Mouse (Mus musculus) Muller cell, postnatal 12 days (primary cell): Measurements from ENCODE around the gene Ifit2.
"Not testable (repeated sequence)": the region's sequence is repeated elsewhere in the genome, so short reads cannot be mapped to it uniquely, and the experiment has no call there.

ENCODE experiments used
- DNase-seq: peaks from one replicate; pipeline ENCODE4 v3.0.0-alpha.2; 2015; ENCODE audit errors: inconsistent ontology term

Ifit2 gene

DNA sequence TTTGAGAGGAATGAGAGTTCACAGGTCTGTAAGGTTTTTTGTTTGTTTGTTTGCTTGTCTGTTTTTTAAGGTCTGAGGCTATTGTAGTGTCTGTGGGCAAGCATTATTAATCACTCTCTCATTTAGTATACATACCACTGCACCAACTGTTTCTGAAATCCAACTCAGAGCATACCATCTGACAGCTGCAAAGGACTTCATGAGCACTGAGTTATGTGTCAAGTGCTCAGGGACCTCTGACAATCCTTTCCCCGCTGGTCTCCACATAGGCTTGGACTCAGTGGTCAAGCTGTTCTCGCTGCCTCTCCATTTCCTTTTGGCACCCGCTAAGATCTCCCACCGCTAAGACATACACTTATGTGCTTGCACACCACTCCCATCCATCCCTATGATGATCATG is 4.3 kb upstream of the Ifit2 start:
- DNase-seq: no peak

DNA sequence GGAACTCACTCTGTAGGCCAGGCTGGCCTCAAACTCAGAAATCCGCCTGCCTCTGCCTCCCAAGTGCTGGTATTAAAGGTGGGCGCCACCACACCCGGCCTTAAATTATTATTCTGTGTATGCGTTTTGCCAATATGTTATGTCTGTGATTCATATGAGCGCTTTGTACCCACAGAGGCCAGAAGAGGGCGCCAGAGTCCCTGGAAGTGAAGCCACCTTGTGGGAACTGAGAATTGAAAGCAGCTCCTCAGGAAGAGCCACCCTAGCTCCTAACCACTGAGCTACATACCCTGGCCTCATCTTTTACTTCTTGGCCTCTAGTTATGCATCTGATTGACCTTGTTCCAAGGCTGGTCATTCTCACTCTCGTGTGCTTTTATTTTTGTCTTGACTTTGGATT is 2.5 kb upstream of the Ifit2 start:
- DNase-seq: peak; percentile 69

DNA sequence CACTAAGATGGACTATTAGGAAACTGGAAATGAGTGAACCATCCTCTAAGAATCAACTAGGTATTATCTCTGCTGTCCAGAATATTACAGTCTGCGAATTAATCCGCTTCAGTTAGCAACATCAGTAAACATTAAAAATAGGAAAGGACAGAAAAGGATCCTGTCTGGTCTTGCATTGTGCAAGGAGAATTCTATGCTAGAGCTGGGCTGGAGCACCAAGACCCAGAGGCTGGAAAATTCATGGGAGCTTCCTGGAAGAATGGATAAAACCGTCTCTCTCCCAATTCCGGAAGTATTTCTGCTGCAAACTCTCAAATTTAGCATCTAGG is 325 bp upstream of the Ifit2 start:
- no peak for DNase-seq

DNA sequence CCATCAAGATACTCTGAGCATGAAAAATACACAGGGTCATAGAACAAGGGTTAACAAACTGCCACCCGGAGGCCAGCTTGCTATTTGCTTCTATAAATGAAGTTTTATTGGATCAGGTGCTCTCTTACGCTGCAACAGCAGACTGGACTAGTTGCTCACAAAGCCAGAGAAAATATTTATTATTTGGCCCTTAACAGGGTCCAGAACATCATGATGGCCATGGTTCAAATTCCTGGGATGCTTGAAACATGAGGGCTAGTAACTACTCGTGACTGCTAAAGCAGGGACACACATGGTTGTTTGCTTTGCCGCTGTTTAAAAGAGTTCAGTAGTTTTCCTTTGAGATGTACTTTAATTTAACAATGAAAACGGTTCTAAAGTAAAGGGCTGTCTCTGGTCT is 1.5 kb downstream of the Ifit2 start:
- DNase-seq: peak; percentile 78

DNA sequence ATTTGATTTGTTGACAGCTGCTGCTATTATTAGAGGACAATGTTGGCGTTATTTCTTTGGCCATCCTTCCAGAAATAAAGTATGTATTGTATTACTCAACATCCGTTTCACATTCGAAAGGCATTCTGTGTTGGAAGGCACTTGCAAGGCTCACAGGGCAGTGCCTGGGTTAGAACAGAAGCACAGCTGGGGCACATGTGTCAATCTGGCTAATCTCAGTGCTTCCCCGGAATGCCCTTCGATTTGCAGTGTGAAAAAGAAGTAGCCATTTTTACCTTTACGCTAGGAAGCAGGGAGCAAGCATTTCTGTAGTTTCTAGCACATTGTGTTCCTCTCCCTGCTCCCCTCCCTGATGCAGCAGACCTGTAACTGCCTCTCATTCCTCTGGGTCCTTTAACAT is 2.5 kb downstream of the Ifit2 start:
- peak; percentile 69 for DNase-seq

DNA sequence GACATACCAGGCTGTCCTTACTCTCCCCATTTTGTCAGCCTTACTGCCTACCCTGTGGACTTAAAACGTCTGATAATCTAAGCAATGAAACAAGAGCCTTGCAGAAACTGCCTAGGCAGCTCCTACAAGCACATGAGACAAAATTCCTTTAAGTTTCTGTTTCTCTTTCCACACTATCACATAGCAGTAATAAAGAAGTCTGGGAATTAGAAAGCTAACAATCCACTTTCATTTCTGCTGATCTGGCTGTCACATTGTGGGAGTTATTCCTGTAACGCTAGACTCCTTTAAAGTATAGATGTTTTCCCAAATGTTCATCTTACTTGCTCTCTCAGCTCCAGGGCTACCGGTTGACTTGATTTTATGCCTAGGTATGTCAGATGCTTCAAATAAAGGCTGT is 3.0 kb downstream of the Ifit2 start:
- no peak for DNase-seq

DNA sequence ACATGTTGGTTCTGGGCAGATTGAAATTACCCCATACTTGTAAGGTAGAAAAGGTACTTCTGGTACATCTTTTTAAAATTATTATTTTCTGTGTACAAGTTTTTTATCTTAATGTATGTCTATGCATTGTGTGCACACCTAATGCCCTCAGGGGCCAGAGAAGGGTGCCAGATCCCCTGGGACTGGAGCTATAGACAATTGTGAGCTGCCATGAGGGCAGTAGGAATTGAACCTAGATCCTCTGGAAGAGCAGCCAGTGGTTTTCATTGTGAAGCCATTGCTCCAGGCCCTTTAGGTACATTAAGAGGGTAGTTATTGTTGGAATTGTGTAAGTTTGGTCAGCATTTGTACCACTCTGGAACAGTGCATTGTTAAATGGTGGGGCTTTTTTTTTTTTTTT is 3.6 kb downstream of the Ifit2 start:
- DNase-seq: no peak

DNA sequence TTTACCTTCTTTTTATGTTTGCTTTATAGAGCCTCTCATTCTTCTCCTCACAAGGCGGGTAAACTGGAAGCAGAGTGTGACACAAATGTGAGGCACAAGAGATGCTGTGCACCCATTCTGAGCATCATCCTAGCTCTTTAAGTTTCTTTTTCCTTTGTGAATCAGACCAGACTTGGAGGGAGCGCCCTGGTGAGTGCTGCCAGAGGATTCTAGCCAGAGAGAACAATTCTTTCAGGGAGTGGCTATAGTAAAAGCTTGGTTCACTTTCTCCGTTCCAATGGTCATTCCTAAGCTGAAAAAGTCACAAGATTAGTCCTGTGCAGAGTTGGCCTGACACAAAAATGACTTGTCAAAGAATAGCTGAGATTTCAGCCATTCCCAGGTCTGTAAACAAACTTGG is 6.1 kb downstream of the Ifit2 start:
- peak; percentile 36 for DNase-seq

DNA sequence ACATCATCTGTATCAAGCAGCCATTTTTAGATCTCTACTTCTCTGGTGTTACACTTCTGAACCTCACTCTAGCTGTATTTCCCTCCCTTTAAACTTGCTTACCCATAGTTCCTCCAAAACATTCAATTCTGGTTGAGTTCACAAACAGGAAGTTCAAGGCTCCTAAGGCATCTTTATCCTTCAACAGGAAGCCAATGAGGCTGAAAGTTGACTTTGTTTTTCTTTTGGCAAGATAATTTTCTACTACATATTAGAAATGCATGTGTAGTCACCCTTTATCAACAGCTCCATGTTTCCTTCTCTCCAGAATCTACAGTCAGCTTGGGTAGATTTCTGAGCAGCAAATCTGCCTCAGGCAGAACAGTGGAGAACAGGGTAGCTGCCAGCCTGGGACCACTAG is 12.1 kb downstream of the Ifit2 start:
- no peak for DNase-seq

DNA sequence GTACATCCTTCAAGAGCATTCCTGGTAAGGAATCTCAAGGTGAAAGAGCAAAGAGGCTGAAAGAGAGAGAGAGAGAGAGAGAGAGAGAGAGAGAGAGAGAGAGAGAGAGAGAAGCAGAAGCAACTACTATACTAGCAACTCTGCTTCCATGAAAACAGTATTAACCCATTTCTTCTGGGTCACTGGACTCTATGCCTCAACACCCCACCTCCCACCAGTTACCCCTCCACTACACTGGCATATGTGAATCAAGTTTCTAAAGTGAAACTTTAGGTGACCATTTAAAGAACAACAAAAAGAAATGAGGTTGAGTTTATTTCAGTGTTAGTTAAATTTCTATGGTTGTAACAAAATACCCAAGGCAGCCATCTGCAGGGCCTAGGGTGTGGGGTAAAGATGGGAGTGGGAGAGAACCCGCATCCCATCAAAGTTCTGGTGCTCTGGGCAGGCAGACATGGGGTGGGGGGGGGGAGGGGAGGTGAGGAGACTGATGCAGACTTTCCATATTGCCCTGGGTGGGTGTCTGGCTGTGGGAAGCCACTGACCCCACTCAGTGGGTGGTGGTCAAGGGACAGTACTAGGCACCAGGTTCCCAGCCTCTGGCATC is 15.8 kb downstream of the Ifit2 start:
- no peak for DNase-seq

DNA sequence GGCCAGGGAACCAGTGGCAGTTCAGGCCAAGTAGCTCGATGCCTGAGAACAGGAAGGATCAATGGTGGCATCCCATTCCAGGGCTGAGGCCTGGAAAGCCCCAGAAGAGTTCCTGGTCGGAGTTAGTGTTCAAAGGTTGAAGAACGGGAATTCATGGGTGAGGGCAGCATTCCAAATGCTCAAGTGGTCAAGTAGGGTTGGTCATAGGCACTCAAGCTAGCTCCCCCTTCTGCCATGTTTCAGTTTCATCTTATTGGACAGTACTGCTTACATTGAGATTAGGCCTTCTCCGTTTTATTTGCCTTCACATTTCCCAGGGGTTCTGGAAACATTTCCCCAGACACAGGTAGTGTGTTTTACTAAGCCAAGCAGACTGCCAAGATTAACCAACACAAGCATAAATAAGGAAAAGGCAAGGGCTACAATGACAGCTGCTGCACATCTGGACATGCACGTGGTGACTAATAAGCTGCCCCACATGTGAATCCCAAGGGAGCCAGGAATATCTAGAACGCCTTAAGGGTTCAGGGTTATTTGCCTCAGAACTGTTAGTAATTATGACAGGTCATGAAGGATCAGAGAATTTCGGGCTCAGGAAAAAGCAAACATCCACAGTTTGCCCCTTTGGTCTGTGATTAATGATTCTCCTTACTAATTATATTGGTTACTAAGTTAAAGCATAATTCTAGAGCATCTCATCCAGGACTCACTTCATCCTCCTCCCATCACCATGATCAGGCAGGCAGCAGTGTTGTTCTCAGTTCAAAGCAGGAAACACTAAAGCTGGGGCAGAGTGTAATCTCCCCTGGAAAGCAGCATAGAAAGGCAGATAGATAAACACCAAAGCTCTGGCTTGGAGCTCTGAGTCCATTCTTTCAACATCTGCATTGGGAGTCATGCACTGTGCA is 18.7 kb downstream of the Ifit2 start:
- no peak for DNase-seq

DNA sequence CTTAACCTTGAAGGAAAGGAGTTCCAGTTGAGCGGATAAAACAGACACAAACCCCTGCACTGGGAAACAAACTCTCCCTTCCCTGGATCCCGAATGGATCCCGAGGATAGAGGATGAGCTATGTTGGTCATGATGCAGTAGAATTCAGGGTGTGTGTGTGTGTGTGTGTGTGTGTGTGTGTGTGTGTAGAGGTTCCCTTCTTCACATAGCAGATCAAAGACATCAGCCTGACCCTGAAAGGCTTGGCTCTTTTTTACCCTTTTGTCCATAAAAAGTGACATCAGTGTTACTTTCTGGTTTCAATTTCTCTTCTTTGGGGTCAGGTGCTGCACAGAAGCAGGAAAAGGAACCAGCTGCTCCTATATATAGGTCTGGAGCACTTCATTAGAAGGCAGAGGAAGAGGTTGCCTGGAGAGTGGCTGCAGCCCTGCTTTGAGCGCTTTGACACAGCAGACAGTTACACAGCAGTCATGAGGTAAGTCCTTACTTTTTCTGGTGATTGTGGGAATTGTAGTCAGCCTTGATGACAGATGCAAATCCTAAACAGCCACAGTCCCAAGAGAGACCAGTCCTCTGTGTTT is 19.5 kb downstream of the Ifit2 start:
- DNase-seq: no peak

DNA sequence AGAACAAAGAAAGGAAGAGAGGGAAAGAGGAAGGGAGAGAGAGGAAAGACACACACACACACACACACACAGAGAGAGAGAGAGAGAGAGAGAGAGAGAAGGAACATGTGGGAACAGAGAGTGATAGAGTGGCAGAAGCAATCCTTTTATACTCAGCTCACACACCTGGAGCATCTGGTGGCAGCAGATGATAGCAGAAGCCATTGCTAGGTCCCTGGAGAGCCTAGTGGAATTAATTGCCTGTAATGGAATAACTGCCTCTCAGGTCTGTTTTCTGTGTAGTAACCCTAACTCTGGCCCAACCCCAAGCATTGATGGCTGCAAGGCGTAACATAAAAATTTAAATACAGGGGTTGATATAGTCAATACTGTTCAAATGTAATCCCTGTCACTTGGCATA is 20.6 kb downstream of the Ifit2 start:
- DNase-seq: no peak

DNA sequence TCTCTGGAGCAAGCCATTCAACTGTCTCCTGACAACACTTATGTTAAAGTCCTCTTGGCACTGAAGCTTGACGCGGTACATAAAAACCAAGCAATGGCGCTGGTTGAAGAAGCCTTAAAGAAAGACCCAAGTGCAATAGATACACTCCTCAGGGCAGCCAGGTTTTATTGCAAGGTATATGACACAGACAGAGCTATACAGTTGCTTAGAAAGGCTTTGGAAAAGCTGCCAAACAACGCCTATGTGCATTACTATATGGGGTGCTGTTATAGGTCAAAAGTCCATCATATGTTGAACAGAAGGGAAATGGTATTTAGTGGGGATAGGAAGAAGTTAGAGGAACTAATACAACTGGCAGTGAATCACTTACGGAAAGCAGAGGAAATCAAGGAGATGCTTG is 23.2 kb downstream of the Ifit2 start:
- DNase-seq: no peak

DNA sequence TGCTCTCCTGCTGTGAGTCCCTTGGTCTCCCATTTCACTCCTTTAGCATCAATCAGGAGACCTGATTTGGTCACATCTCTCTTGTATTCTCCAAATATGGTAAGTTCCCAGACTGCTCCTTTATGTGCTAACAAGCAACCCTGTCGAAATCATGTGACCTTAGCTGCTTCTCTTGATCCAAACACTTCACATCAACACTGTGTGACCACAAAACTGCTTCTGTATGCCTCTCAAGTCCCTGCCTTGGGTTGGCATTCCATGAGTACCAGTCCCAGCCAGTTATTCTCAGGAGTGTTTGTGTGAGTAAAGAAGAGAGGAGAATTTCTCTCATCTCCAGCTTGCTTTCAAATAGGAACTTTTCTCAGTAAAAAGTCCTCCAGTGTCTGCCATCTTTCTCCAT is 26.6 kb downstream of the Ifit2 start:
- peak; percentile 57 for DNase-seq

DNA sequence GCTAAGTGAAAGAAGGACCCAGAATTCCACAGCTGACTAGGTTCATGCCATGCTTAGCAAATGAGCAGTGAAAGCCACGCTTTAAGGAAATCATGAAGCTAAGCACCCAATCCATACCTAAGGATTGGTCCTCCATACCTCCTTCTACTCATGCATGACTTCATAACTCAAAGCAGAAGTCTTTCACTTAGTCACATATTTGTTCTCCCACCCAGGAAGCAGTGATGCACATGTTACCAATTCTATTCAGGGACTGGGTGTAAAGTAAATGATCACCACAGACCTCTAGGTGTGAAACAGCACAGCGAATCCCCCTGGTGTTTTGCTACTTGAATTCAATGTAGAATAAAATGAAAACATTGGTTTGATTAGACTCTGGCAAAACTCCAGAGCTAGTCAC is 32.2 kb downstream of the Ifit2 start:
- not testable (repeated sequence) for DNase-seq

DNA sequence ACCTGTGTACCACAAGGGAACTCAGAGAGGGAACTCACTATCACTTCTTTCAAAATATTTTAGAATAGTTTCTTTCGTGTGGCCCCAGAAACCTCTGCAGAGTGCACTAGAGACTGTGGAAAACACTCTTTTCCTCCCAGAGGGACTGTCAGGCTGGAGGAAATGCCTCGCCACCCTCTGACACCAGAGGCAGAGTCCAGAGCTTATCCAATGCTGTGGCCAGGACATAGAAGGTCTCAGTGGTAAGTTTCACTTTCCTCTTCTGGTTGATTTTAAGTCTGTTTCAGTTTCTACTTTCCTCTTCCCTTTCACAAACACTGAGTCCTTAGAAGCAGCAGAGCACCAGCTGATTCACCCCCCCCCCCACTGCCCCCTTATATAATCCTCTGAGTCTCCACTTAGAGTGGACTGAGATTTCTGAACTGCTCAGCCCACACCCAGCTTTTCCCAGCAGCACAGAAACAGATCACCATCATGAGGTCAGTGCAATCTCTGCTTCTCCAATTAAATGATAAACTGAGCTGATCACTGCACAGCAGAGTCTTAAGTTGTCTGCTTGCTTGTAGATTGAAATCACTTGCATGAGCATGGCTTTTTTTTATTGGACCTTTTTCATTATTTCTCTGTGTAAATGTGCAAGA is 32.8 kb downstream of the Ifit2 start, which contains the start of gene Ifit3:
Gene Ifit3 (plus strand): TSS at position 406 of the 641 bp plus-strand sequence.
- DNase-seq: peak; percentile 65

DNA sequence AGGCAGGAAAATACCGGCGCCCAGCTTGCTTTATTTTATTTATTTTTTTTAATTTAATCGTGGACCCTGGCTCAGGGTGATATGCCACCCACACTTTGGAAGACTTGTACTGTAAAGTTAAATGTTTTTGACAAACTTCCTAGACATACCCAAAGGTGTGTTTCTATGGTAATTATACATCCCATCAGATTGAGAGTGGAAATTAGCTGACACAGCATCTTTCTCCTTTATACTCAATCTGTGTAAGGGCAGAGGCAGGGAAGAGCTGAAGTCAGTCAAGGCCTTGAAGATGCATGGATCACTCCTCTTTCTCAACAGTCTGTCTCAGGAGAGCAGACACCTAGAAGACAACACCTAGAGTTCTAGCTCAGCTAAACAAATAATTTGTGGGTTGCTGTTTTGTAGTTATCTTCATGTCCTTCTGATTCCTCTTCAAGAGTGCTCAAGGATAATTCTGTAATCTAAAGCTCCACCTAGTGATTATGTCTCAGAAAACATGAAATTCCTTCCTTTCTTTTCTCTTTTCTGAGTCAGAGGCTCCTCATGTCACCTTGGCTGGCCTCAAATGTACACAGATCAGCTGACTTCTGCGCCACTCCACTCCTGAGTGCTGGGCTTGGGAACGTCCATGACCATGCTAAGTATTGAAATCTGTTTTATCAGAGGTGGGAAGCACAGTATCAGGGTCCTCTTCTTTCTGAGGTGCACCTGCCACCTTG is 35.4 kb downstream of the Ifit2 start:
- peak; percentile 37 for DNase-seq

DNA sequence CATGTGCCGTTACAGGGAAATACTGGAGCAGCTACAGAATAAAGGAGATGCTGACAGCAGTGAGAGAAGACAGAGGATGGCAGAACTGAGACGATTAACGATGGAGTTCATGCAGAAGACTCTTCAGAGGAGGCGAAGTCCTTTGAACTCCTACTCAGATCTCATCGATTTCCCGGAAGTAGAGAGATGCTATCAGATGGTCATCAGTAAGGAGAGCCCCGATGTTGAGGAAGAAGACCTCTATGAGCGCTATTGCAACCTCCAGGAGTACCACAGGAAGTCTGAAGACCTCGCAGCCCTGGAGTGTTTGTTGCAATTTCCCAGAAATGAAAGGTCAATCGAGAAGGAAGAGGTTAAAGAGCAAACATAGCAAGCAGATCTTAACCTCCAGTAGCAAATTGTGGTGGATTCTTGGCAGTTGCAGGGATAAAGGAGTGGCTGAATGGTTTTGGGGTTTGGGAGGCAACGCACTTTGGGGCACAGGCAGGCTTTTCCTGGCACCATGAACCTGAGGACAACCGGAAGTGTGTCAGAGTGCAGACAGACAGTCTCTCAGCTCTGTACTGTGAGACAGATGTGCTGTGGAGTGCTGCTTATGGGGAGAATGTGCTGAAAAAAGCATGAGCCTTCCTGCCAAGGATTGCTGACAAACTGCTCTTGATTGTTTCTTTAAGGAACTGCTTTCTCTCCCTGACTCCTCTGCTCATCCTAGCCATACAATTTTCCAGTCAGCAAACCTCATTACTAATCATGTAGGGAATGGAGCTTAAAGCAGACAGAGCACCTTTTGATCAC is 37.6 kb downstream of the Ifit2 start:
- not testable (repeated sequence) for DNase-seq

DNA sequence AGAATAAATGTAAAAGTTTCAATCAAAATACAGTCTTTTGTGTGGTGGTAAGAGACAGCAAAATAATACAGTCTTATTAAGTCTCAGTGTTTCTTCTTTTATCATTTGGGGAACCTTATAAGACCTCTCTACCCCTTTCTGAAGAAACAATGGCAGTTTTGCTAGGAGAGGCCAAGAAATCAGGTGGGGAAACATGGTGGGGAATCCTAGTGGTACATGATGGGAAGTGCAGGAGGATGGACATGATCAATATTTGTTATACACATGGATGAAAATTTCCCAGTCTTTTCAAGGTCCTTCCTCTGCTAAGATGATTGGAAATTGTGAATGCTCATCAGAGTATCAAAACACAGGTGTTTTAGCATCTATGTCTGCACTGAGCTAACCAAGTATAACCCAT is 38.5 kb downstream of the Ifit2 start:
- DNase-seq: no peak

DNA sequence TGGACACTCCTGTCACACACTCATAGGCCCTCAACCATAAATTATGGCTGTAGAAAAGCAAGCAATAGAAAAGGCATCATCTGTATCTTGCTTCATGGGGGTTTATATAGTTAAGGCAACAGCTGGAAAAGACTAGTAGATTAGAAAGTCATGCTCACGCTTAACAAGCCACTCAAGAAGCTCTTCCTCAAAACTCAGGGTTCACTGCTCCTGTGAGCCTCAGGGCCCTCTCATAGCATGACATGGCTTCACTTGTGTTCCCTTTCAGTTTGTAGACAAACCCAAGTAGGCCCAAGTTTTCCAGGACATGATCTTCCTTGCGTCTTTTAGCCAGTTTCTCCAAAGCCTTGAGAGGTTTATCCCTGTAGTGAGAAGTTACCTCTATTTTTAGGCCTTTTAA is 43.0 kb downstream of the Ifit2 start:
- DNase-seq: no peak
